Mouse (Mus musculus) heart, embryonic 13.5 days (tissue): Measurements from ENCODE around the gene Ccsap. TPM values are rescaled to one million over a fixed set of nuclear protein-coding genes. Genes with fewer than 3 reads are reported as not detected.

ENCODE experiments used
- ATAC-seq: fragments of 200-750 bp; cut with Nextera tagmentation; 2 replicates; pipeline ENCODE4 v1.8.0; 2017; ENCODE audit warnings: moderate TSS enrichment; ENCODE audit not compliant: insufficient number of reproducible peaks, low FRiP score, low TSS enrichment; ENCODE audit errors: extremely low read depth
- H3K27ac ChIP-seq: fragments of 300-500 bp; sonication (generic); replicated peaks from 2 replicates; pipeline ENCODE4 v1.5.1; 2015; ENCODE audit warnings: moderate library complexity, mild to moderate bottlenecking, inconsistent platforms
- H3K27me3 ChIP-seq: fragments of 300-500 bp; sonication (generic); replicated peaks from 2 replicates; pipeline ENCODE4 v1.6.1; 2015; ENCODE audit warnings: mild to moderate bottlenecking, inconsistent platforms
- H3K36me3 ChIP-seq: fragments of 300-500 bp; sonication (generic); 2 replicates; pipeline ENCODE4 v1.6.1; 2015; ENCODE audit warnings: mild to moderate bottlenecking, inconsistent platforms
- H3K4me1 ChIP-seq: fragments of 300-500 bp; sonication (generic); 2 replicates; pipeline ENCODE4 v1.6.1; 2015; ENCODE audit warnings: inconsistent platforms
- H3K4me2 ChIP-seq: fragments of 300-500 bp; sonication (generic); 2 replicates; pipeline ENCODE4 v1.6.1; 2015; ENCODE audit warnings: inconsistent platforms, mild to moderate bottlenecking, moderate library complexity
- H3K4me3 ChIP-seq: fragments of 300-500 bp; sonication (generic); 2 replicates; pipeline ENCODE4 v1.5.1; 2015; ENCODE audit warnings: moderate library complexity, mild to moderate bottlenecking, inconsistent platforms
- H3K9ac ChIP-seq: fragments of 300-500 bp; sonication (generic); 2 replicates; pipeline ENCODE4 v1.6.1; 2015; ENCODE audit warnings: inconsistent platforms, mild to moderate bottlenecking, moderate library complexity
- H3K9me3 ChIP-seq: fragments of 300-500 bp; sonication (generic); 2 replicates; pipeline ENCODE4 v1.6.1; 2016; ENCODE audit warnings: inconsistent platforms
- WGBS: fragments of 180-500 bp; shearing (Covaris S2); methylation state at CpG from one replicate; pipeline ENCODE4 v1.1.7; 2015; ENCODE audit warnings: mixed read lengths; 5-methylcytosine and 5-hydroxymethylcytosine counted together
- polyA plus RNA-seq: library from polyadenylated mRNA; unstranded; fragments of >200 nt; fragmentation: Nextera tagmentation; extraction: Ambion mirVana; gene quantifications from 2 replicates; pipeline ENCODE4 v1.2.1, GENCODE M21; 2015

The Ccsap gene
- polyA plus RNA-seq, 1 experiment from 2014 or later, result 2.5 TPM

DNA sequence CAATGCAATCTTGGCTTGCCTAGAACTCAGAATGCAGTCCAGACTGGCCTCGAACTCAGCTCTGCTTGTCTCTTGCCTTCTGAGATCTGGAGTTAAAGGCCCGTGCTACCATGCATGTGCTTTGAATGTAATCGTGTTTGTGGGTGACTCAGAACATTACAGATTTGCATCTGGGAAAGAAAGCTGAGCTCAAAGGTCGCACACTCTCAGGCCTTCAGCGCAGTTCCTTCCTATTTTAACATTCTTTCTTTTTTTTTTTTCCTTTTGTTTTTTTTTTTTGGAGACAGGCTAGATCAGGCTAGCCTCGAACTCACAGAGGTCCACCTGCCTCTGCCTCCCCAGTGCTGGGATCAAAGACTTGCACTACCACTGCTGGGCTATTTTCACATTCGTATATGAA lies 55.4 kb downstream of the Ccsap start:
- no peak overlapping the region for H3K9ac ChIP-seq
- H3K4me1 ChIP-seq, result peaks cover 27% of the 10 kb centered on the region
- no peak overlapping the region for H3K4me3 ChIP-seq
- no peaks in the 10 kb centered on the region for H3K9me3 ChIP-seq
- no peak for ATAC-seq
- 84% methylated on average over 7 of the region's 7 CpGs for WGBS
- H3K4me2 ChIP-seq, result no peak overlapping the region
- H3K27ac ChIP-seq, result no peak overlapping the region
- H3K36me3 ChIP-seq, result no peaks in the 10 kb centered on the region
- H3K27me3 ChIP-seq, result no peaks in the 10 kb centered on the region

DNA sequence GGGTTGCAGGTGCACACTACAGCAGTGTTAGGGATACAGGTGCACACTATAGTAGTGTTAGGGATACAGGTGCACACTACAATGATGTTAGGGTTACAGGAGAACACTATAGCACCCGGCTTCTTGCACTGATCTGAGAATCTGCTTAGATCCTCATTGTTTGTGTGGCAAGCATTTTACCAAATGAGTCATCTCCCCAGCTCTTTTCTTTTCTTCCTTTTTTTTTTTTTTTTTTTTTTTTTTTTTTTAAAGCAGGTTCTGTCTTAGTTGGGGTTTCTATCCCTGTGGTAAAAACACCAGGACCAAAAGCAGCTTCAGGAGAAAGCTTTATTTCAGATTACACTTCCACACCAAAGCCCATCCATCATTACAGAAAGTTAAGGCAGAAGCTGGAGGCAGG lies 56.4 kb downstream of the Ccsap start:
- Histone ChIP-seq H3K9me3 (no peaks in the 10 kb centered on the region), H3K36me3 (no peaks in the 10 kb centered on the region), H3K27me3 (no peaks in the 10 kb centered on the region), H3K9ac (no peak overlapping the region), H3K4me3 (no peak overlapping the region), H3K27ac (no peak overlapping the region), H3K4me2 (no peak overlapping the region), H3K4me1 (peaks cover 27% of the 10 kb centered on the region)
- ATAC-seq, result no peak
- WGBS, result 65% methylated on average over 1 of the region's 1 CpGs

DNA sequence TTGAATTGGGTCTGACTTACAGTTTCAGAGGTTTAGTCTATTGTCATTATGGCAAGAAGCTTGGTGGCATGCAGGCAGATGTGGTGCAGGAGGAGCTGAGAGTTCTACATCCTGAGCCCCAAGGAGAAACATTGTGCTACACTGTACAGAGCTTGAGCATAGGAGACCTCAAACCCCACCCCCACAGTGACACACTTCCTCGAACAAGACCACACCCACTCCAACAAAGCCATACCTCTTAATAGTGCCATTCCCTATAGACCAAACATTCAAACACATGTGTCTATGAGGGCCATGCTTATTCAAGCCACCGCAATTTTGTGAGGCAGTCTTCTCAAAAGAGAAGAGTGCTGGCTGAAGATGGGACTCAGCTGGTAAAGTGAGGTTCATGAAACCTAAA lies 58.5 kb downstream of the Ccsap start:
- peaks cover 9% of the 10 kb centered on the region for H3K4me1 ChIP-seq
- H3K9ac ChIP-seq, result no peak overlapping the region
- no peak overlapping the region for H3K4me2 ChIP-seq
- H3K36me3 ChIP-seq, result no peaks in the 10 kb centered on the region
- no peaks in the 10 kb centered on the region for H3K9me3 ChIP-seq
- ATAC-seq, result no peak
- H3K4me3 ChIP-seq, result no peak overlapping the region
- 86% methylated on average over 2 of the region's 2 CpGs for WGBS
- no peak overlapping the region for H3K27ac ChIP-seq
- H3K27me3 ChIP-seq, result no peaks in the 10 kb centered on the region; the same call in 1 of the 2 replicates

DNA sequence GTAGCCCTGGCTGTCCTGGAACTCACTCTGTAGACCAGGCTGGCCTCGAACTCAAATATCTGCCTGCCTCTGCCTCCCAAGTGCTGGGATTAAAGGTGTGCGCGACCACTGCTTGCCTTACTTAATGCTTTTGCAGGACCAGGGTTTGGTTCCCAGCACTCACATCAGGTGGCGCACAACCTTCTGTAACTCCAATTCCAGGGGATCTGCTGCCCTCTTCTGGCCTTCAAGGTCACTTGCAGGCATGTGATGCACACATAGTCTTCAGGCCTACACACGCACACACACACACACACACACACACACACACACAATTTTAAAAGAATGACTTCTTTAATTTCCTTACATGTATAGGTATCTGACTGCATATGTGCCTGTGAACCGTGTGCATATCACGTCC lies 59.1 kb downstream of the Ccsap start:
- H3K4me1 ChIP-seq, result peaks cover 7% of the 10 kb centered on the region
- no peaks in the 10 kb centered on the region for H3K36me3 ChIP-seq
- no peak overlapping the region for H3K9ac ChIP-seq
- H3K4me2 ChIP-seq, result no peak overlapping the region
- no peaks in the 10 kb centered on the region; the same call in 1 of the 2 replicates for H3K27me3 ChIP-seq
- no peak overlapping the region for H3K4me3 ChIP-seq
- no peak overlapping the region for H3K27ac ChIP-seq
- no peaks in the 10 kb centered on the region for H3K9me3 ChIP-seq
- 87% methylated on average over 7 of the region's 7 CpGs for WGBS
- no peak for ATAC-seq

DNA sequence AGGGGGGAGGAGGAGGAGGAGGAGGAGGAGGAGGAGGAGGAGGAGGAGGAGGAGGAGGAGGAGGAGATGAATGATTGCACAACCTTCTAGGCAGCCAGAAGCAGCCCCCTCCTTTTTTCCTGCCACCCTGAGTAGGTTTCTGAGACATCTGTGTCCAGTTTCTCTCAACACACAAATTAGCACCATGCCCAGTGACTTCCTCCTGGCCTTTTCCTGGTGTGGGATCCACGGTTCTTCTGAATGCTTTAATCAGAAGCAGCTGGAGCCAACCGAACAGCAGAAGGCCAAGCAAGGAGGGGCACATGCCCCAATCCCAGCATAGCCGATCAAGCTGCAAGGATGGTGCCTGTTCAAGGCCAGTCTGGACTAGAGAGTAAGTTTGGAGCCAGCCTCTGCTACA lies 60.1 kb downstream of the Ccsap start:
- H3K4me2 ChIP-seq, result no peak overlapping the region
- no peaks in the 10 kb centered on the region for H3K36me3 ChIP-seq
- no peak overlapping the region for H3K9ac ChIP-seq
- no peaks in the 10 kb centered on the region for H3K9me3 ChIP-seq
- H3K4me1 ChIP-seq, result no peaks in the 10 kb centered on the region
- no peak for ATAC-seq
- H3K4me3 ChIP-seq, result no peak overlapping the region
- WGBS, result 42% methylated on average over 3 of the region's 3 CpGs
- H3K27me3 ChIP-seq, result no peaks in the 10 kb centered on the region; the same call in 1 of the 2 replicates
- no peak overlapping the region for H3K27ac ChIP-seq

DNA sequence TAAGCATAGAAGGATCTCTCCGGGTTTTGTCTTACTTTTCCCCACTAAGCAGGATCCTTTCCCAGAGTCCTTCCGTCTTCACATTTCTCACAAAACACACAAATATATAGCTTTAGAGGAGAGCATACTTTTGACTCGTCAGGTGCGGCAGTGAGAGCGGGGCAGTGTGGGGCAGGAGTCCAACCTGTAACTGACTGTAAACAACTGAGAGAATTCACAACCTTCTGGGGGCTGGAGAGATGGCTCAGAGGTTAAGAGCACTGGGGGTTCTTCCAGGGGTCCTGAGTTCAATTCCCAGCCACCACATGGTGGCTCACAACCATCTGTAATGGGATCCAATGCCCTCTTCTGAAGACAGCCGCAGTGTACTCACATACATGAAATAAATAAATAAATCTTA lies 60.6 kb downstream of the Ccsap start:
- 79% methylated on average over 6 of the region's 6 CpGs for WGBS
- H3K36me3 ChIP-seq, result no peaks in the 10 kb centered on the region
- H3K27ac ChIP-seq, result no peak overlapping the region

DNA sequence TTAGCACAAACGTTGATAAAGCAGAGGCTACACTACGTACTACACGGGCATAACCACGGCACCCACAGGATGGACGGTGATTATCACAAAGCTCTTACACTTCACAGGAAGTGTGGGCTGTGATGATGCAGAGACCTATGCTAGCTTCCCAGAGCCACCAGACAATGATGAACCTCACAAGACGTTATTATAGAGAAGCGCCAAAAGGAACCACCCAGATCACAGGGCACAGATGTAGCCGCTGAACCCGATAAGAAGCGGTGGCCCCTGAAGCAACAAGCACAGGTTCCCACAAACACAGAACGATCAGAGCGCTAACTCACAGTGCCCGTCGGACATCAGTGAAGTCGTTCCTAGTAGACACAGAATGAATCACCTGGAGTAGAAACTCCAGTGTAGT lies 62.1 kb downstream of the Ccsap start:
- no peaks in the 10 kb centered on the region for H3K36me3 ChIP-seq
- H3K27ac ChIP-seq, result no peak overlapping the region
- no peaks in the 10 kb centered on the region; the same call in 1 of the 2 replicates for H3K27me3 ChIP-seq
- no peak overlapping the region for H3K9ac ChIP-seq
- H3K9me3 ChIP-seq, result no peaks in the 10 kb centered on the region
- H3K4me2 ChIP-seq, result no peak overlapping the region
- H3K4me3 ChIP-seq, result no peak overlapping the region
- no peak for ATAC-seq
- 72% methylated on average over 15 of the region's 15 CpGs for WGBS
- H3K4me1 ChIP-seq, result no peaks in the 10 kb centered on the region

More for the DNA sequence above, 60.6 kb downstream of the Ccsap start:
- Histone ChIP-seq H3K9ac (no peak overlapping the region), H3K4me3 (no peak overlapping the region), H3K9me3 (no peaks in the 10 kb centered on the region), H3K4me2 (no peak overlapping the region), H3K27me3 (no peaks in the 10 kb centered on the region; the same call in 1 of the 2 replicates), H3K4me1 (no peaks in the 10 kb centered on the region)
- ATAC-seq, result no peak

DNA sequence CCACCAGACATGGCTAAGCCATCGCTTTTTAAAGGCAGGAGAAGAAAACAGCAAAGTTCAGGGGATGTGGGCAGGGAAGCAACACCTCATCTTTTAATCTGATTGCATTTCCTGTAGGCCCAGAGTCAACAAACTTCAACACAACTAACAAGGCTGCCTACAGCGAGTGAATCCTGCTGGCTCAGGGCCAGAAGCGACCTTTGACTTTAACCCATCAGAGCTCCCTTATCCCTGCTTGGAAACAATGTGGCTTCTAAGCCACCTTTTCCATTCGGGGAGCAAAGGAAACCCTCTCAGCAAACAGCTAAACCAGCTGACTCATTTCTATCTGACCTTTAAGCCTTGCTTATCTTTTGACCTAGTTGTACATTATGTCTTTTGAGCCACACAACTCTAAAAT lies 63.3 kb downstream of the Ccsap start:
- Histone ChIP-seq H3K4me2 (no peak overlapping the region), H3K4me1 (no peaks in the 10 kb centered on the region), H3K27ac (no peak overlapping the region), H3K9ac (no peak overlapping the region), H3K9me3 (no peaks in the 10 kb centered on the region), H3K27me3 (peaks cover 2% of the 10 kb centered on the region; the same call in 1 of the 2 replicates), H3K36me3 (no peaks in the 10 kb centered on the region), H3K4me3 (no peak overlapping the region)
- no peak for ATAC-seq
- WGBS, result 37% methylated on average over 4 of the region's 4 CpGs

DNA sequence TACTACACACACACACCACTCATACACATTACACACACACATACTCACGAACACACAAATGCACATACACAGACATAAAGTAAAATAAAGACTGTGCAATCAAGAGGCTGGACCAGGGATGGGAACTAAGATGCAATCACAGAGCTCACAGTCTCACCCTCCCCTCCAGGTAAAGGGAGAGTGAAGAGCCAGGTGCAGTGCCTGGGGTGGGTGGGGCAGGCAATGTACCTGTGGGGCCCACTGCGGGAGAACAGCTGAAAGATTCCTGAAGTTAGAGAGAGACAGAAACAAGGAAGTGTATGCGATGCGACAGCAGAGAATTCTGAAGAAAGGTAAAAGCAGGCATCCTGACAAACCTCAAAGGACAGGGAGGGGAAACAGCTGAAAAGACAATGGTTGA lies 65.2 kb downstream of the Ccsap start:
- H3K9me3 ChIP-seq, result no peaks in the 10 kb centered on the region
- no peak overlapping the region for H3K4me2 ChIP-seq
- no peak for ATAC-seq
- H3K4me1 ChIP-seq, result no peaks in the 10 kb centered on the region
- no peaks in the 10 kb centered on the region for H3K36me3 ChIP-seq
- WGBS, result 69% methylated on average over 4 of the region's 4 CpGs
- H3K9ac ChIP-seq, result no peak overlapping the region
- peaks cover 12% of the 10 kb centered on the region; the same call in 1 of the 2 replicates for H3K27me3 ChIP-seq
- H3K27ac ChIP-seq, result no peak overlapping the region
- H3K4me3 ChIP-seq, result no peak overlapping the region

DNA sequence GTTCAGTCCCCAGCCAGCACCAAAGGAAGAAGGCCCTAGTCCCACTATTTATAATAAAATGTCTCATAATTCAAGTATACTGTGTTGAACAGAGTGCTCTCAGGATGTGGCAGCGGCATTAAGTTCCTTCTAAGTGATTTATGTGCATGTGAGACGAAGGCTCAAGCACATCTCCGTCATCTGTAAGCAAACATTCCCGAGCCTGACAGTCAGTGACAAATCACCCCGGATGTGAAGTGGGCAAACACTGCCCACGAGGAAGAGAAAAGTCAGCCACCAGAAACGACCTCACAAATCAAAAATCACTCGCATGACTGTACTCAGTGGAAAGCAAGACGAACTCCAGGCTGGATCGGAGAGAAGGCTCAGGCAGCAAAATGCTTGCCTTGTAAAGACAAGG lies 66.1 kb downstream of the Ccsap start:
- Histone ChIP-seq H3K4me2 (no peak overlapping the region), H3K9me3 (no peaks in the 10 kb centered on the region), H3K9ac (no peak overlapping the region), H3K36me3 (no peaks in the 10 kb centered on the region), H3K27ac (no peak overlapping the region), H3K4me1 (no peaks in the 10 kb centered on the region), H3K27me3 (peaks cover 20% of the 10 kb centered on the region), H3K4me3 (no peak overlapping the region)
- 46% methylated on average over 10 of the region's 10 CpGs for WGBS
- no peak for ATAC-seq

DNA sequence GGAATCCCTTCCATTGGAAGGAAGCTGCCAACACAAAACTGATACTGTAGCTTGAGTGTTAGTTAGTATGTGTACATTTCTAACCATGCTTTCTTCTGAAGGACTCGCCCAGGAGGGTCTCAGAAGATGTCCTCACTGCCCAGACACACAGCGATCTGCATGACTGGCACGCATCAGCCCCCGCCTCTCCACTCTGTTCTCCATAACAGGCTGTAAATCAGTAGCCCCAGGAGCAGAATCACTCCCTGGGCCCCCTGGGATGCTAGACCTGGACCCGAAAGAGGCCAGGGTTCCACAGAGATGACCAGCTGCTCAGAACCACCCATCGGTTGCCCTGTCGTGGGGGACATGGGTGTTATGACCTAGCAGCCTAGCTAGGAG lies 68.2 kb downstream of the Ccsap start:
- Histone ChIP-seq H3K4me1 (no peaks in the 10 kb centered on the region), H3K9me3 (no peaks in the 10 kb centered on the region), H3K27me3 (peaks cover 22% of the 10 kb centered on the region), H3K9ac (no peak overlapping the region), H3K36me3 (no peaks in the 10 kb centered on the region), H3K27ac (no peak overlapping the region), H3K4me3 (no peak overlapping the region), H3K4me2 (no peak overlapping the region)
- 79% methylated on average over 7 of the region's 7 CpGs for WGBS
- no peak for ATAC-seq

DNA sequence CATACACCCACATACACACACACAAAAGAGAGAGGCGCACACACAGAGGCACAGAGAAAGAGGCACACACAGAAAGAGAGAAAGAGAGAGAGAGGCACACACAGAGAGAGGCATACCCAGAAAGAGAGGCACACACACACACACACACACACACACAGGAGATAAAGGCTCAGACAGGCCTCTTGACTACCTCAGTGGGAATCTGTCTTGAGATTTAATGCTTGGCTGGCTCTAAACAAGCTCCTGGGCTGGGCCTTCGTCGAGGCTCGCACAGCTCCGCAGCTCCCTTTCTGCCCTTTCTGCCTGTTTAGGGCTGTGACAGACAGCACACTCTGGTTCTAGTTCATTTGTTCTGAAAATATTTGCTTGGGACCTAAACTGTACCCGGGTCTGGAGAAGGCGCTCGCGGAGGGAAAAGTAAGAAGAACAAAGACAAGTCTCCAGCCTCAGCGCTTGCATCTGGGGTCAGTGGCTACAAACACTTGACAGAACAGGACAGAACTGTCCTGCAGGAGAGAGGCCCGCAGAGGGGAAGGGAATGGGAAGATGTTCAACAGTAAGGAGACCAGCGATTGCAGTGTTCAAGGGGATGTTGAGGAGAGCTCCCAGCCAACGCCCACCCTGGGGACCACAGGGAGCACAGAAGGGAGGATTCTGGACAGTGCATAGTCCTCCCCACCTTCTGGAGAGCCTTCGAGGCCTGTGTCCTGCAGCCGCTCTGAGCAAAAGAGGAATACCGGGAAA lies 68.7 kb downstream of the Ccsap start:
- 73% methylated on average over 16 of the region's 16 CpGs for WGBS
- no peak for ATAC-seq
- H3K4me1 ChIP-seq, result no peaks in the 10 kb centered on the region
- no peak overlapping the region for H3K27ac ChIP-seq
- H3K4me3 ChIP-seq, result no peak overlapping the region
- H3K27me3 ChIP-seq, result peaks cover 27% of the 10 kb centered on the region
- H3K36me3 ChIP-seq, result no peaks in the 10 kb centered on the region
- H3K9ac ChIP-seq, result 0 out of 2 replicates have a peak overlapping the region, but pooled peaks have one; percentile 24
- no peaks in the 10 kb centered on the region for H3K9me3 ChIP-seq
- H3K4me2 ChIP-seq, result no peak overlapping the region
